Mouse (Mus musculus): Measurements from ENCODE around the gene Tbx3. TPM values are rescaled to one million over a fixed set of nuclear protein-coding genes. Genes with fewer than 3 reads are reported as not detected.

Gene Tbx3
- polyA plus RNA-seq, 1 experiment from 2014 or later, result 2.8 TPM

DNA sequence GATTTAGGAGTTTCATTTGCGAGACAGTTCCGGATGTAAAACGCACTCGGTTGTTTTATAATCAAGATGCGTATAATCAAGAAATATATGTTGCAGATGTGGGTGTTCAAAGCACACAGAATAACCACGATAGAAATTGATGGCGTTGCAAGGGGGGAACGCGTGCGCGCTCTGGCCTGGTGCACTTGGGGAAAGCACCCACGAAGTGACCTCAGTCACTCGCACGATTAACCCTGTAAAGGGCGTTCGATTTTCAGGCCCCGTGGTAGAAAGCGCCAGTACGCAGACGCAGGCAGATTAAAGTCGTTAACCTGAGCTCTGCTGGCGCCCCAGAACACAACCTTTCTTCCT is 17.4 kb downstream of the Tbx3 start:
- H3K9ac ChIP-seq (replicated peaks), result no peak overlapping the region
- H3K4me3 ChIP-seq (ENCODE audit: low read depth, low read length), result no peak overlapping the region
- H3K27me3 ChIP-seq (ENCODE audit: insufficient read depth, low read length), result peaks cover 77% of the 10 kb centered on the region
- no peak for ATAC-seq
- no peak overlapping the region for H3K4me2 ChIP-seq (ENCODE audit: low read depth, low read length)
- no peaks in the 10 kb centered on the region for H3K9me3 ChIP-seq (ENCODE audit: low read length)
- DNase-seq, result no peak
- H3K36me3 ChIP-seq (replicated peaks; ENCODE audit: insufficient read depth, low read length), result no peaks in the 10 kb centered on the region
- H3K27ac ChIP-seq (ENCODE audit: low read depth), result no peak overlapping the region
- TF ChIP-seq CTCF (IDR thresholded peaks at IDR 0.05; ENCODE audit: low read depth) (no peak), EP300 (IDR thresholded peaks at IDR 0.05; ENCODE audit: low read depth) (no peak)
- WGBS (ENCODE audit: insufficient replicate concordance), result 22% methylated on average over 22 of the region's 22 CpGs
- 0 out of 2 replicates have a peak, but pooled peaks cover 3% of the 10 kb centered on the region for H3K4me1 ChIP-seq (ENCODE audit: insufficient read depth)

DNA sequence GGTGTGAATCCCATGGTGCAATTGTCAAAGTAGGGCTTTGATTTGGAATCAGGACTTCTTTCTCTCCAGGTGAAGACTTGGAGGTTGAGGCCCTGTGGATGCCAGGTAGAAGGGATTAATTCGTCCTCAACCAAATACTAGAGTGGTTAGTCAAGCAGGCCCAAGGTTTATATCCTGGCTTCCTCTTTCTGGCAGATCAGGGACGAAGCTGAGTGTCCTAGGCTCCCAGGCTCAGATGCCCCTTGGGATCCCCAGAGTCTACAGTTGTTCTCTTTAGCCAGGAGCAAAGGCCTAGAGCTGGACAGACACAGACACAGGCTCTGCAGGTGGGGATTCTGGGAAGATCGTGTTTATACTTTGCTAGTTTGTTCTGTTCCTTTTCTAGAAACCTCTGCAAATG is 17.8 kb downstream of the Tbx3 start:
- H3K27ac ChIP-seq (ENCODE audit: low read depth), result no peak overlapping the region
- H3K4me3 ChIP-seq (ENCODE audit: low read depth, low read length), result no peak overlapping the region
- 29% methylated on average over 3 of the region's 3 CpGs for WGBS (ENCODE audit: insufficient replicate concordance)
- TF ChIP-seq EP300 (IDR thresholded peaks at IDR 0.05; ENCODE audit: low read depth) (no peak), CTCF (IDR thresholded peaks at IDR 0.05; ENCODE audit: low read depth) (no peak)
- no peaks in the 10 kb centered on the region for H3K36me3 ChIP-seq (replicated peaks; ENCODE audit: insufficient read depth, low read length)
- DNase-seq (no peak), ATAC-seq (no peak)
- H3K27me3 ChIP-seq (ENCODE audit: insufficient read depth, low read length), result peaks cover 73% of the 10 kb centered on the region
- no peak overlapping the region for H3K9ac ChIP-seq (replicated peaks)
- no peak overlapping the region for H3K4me2 ChIP-seq (ENCODE audit: low read depth, low read length)
- H3K9me3 ChIP-seq (ENCODE audit: low read length), result no peaks in the 10 kb centered on the region
- 0 out of 2 replicates have a peak, but pooled peaks cover 3% of the 10 kb centered on the region for H3K4me1 ChIP-seq (ENCODE audit: insufficient read depth)

DNA sequence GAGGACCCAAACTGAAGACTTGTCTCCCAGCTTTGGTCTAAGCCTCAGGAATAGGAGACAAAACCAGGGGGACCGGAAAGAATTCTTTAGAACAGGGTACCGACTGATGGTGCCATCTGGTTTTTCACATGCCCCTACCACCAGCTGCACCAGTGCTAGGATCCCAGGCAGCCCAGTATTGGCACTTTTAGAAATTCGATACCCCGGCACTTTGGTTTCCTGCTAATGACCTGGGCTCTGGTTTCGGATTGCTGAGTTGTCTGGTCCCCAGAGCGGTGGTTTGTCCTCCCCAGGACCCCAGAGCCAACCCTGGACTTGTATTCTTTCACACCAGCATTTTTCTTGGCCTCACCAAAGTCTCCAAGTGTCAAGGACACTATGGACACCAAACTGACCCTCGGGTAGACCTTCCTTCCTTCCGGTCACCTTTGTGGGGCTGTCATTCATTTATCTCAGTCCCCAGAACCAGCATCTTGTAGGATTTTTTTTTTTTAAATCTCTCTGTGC is 18.5 kb downstream of the Tbx3 start:
- ATAC-seq, result no peak
- H3K27me3 ChIP-seq (ENCODE audit: insufficient read depth, low read length), result peaks cover 66% of the 10 kb centered on the region
- no peaks in the 10 kb centered on the region for H3K9me3 ChIP-seq (ENCODE audit: low read length)
- H3K4me3 ChIP-seq (ENCODE audit: low read depth, low read length), result no peak overlapping the region
- no peak overlapping the region for H3K9ac ChIP-seq (replicated peaks)
- TF ChIP-seq CTCF (IDR thresholded peaks at IDR 0.05; ENCODE audit: low read depth) (no peak), EP300 (IDR thresholded peaks at IDR 0.05; ENCODE audit: low read depth) (no peak)
- H3K27ac ChIP-seq (ENCODE audit: low read depth), result no peak overlapping the region
- no peak for DNase-seq
- WGBS (ENCODE audit: insufficient replicate concordance), result 37% methylated on average over 8 of the region's 8 CpGs
- 0 out of 2 replicates have a peak, but pooled peaks cover 3% of the 10 kb centered on the region for H3K4me1 ChIP-seq (ENCODE audit: insufficient read depth)
- H3K36me3 ChIP-seq (replicated peaks; ENCODE audit: insufficient read depth, low read length), result no peaks in the 10 kb centered on the region
- no peak overlapping the region for H3K4me2 ChIP-seq (ENCODE audit: low read depth, low read length)

- H3K4me1 ChIP-seq (ENCODE audit: insufficient read depth), result 0 out of 2 replicates have a peak, but pooled peaks cover 3% of the 10 kb centered on the region
- ATAC-seq (no peak), DNase-seq (no peak)
- H3K9me3 ChIP-seq (ENCODE audit: low read length), result no peaks in the 10 kb centered on the region
- 33% methylated on average over 3 of the region's 3 CpGs for WGBS (ENCODE audit: insufficient replicate concordance)
- TF ChIP-seq EP300 (IDR thresholded peaks at IDR 0.05; ENCODE audit: low read depth) (no peak), CTCF (IDR thresholded peaks at IDR 0.05; ENCODE audit: low read depth) (no peak)
- no peak overlapping the region for H3K9ac ChIP-seq (replicated peaks)
- H3K4me3 ChIP-seq (ENCODE audit: low read depth, low read length), result no peak overlapping the region
- no peak overlapping the region for H3K27ac ChIP-seq (ENCODE audit: low read depth)
- H3K36me3 ChIP-seq (replicated peaks; ENCODE audit: insufficient read depth, low read length), result no peaks in the 10 kb centered on the region
- H3K27me3 ChIP-seq (ENCODE audit: insufficient read depth, low read length), result peaks cover 62% of the 10 kb centered on the region
- no peak overlapping the region for H3K4me2 ChIP-seq (ENCODE audit: low read depth, low read length)
These were observed 19.0 kb downstream of the Tbx3 start for GRCm38 (mm10) chr5:119689501-119689900.

- TF ChIP-seq CTCF (IDR thresholded peaks at IDR 0.05; ENCODE audit: low read depth), result peak; percentile 84
- TF ChIP-seq EP300 (IDR thresholded peaks at IDR 0.05; ENCODE audit: low read depth), result no peak
These were observed 20.6 kb downstream of the Tbx3 start for GRCm38 (mm10) chr5:119691075-119691474.

GRCm38 (mm10) chr5:119692425-119692824 is 22.0 kb downstream of the Tbx3 start:
- TF ChIP-seq EP300 (IDR thresholded peaks at IDR 0.05; ENCODE audit: low read depth) (no peak), CTCF (IDR thresholded peaks at IDR 0.05; ENCODE audit: low read depth) (no peak)
- H3K27me3 ChIP-seq (ENCODE audit: insufficient read depth, low read length), result peaks cover 34% of the 10 kb centered on the region
- no peak overlapping the region for H3K4me3 ChIP-seq (ENCODE audit: low read depth, low read length)
- 35% methylated on average over 6 of the region's 6 CpGs for WGBS (ENCODE audit: insufficient replicate concordance)
- DNase-seq (no peak), ATAC-seq (no peak)
- H3K9ac ChIP-seq (replicated peaks), result no peak overlapping the region
- no peaks in the 10 kb centered on the region for H3K9me3 ChIP-seq (ENCODE audit: low read length)
- H3K36me3 ChIP-seq (replicated peaks; ENCODE audit: insufficient read depth, low read length), result no peaks in the 10 kb centered on the region
- no peak overlapping the region for H3K27ac ChIP-seq (ENCODE audit: low read depth)
- H3K4me2 ChIP-seq (ENCODE audit: low read depth, low read length), result no peak overlapping the region
- no peaks in the 10 kb centered on the region for H3K4me1 ChIP-seq (ENCODE audit: insufficient read depth)

More at GRCm38 (mm10) chr5:119691075-119691474, 20.6 kb downstream of the Tbx3 start:
- DNase-seq (peak; percentile 73), ATAC-seq (peak; percentile 19; the same call in 1 of the 2 replicates)
- Histone ChIP-seq H3K4me3 (ENCODE audit: low read depth, low read length) (no peak overlapping the region), H3K4me1 (ENCODE audit: insufficient read depth) (0 out of 2 replicates have a peak, but pooled peaks cover 3% of the 10 kb centered on the region), H3K4me2 (ENCODE audit: low read depth, low read length) (no peak overlapping the region), H3K9me3 (ENCODE audit: low read length) (no peaks in the 10 kb centered on the region), H3K36me3 (replicated peaks; ENCODE audit: insufficient read depth, low read length) (no peaks in the 10 kb centered on the region), H3K9ac (replicated peaks) (no peak overlapping the region), H3K27ac (ENCODE audit: low read depth) (no peak overlapping the region), H3K27me3 (ENCODE audit: insufficient read depth, low read length) (peaks cover 47% of the 10 kb centered on the region)
- whole genome bisulfite sequencing (ENCODE audit: insufficient replicate concordance), result 1% methylated on average over 13 of the region's 13 CpGs
